Mouse (Mus musculus): ENCODE data around the gene Ttyh1. TPM values are rescaled to one million over a fixed set of nuclear protein-coding genes. Genes with fewer than 3 reads are reported as not detected.

Gene Ttyh1
- total RNA-seq, 1 experiment from 2014 or later, result 0.12 TPM

DNA sequence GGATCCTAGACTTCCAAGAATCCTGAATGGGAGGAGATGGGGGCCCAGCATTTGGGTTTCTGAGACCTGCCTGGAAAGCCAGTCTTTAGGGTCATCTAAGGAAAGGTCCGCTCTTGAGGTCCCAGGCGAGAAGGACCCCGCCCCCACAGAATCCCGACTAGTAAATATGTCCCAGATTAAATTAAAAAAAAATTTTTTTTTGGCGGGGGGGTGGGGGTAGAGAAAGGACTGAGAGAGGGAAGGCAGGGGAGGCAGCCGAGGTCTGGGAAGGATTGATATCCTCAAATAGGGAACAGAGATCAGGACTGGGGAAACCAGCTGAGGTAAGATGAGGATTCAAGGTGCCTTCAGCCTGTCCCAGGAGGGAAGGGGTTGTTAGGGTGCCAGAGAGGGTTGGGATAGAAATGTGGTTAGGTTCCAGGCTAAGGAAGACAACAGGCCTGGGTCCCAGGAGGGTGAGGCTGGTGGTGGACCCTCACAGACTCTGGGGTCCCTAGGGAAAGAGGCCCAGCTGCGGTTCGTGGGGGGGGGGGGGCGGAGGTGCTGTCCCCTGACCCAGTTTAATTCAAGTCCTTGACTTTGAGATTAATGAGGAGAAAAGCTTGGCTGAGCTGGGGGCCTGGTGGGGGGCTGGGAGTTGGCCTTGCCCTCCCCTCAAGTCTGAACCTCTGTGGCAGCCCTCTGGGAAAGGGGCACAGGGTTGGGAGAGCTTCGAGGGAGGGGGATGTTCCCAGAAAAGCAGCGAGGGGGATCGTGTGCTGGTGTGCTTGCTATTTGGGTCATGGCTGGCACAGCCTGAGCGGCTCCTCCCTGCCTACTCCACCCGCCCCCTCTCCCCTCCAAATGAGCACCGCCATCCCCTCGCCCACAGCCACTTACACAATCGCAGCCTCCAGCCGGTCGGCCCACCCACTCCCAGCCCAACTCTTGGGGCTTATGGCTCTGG is 1.0 kb downstream of the Ttyh1 start:
- no peak for ATAC-seq (ENCODE audit: extremely low read depth, insufficient number of reproducible peaks, low FRiP score, poor library complexity, severe bottlenecking)

DNA sequence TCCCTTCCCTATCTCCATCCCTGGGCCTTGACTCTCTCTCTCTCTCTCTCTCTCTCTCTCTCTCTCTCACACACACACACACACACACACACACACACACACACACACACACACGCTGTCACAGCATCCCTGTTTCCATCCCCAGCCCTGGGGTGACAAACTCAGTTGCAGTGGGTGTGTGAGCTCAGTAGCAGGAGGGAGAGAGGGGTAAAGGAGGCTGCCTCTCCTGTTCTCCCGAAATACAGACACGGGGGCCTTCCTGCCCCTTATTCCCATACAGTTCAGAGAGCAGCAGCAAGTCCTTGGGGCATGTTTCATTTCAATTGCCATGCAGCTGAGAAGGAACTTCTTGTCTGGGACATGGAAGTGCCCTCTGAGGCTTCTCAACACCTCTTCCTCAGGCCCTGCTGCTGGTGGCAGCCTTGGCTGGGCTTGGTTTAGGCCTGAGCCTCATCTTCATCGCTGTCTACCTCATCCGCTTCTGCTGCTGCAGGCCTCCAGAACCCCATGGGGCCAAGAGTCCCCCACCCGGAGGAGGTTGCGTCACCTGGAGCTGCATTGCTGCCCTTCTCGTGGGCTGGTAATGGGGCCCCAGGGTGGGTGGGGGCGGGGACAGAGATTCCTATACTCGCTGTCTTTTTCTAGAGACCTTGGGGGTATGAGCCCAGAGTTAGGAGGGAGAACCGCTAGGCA is 3.0 kb downstream of the Ttyh1 start:
- no peak for ATAC-seq (ENCODE audit: extremely low read depth, insufficient number of reproducible peaks, low FRiP score, poor library complexity, severe bottlenecking)

DNA sequence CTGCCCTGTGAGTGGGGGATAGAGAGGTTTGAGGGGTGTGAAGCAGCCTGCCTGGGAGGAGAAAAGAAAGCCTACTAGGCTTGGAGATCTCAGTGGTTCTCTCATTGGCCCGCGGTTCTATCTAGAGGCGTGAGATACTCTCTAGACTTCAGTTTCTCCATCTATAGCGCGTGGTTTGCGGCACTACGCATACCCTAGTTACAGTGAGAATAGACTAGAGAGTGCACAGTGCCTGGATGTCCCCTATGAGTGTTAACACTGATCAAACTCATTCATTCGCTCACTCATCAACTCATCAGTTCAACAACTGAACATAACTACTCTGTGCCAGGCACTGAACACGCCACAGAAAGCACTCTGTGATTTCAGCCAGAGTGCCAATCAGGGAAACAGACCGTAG is 3.6 kb downstream of the Ttyh1 start:
- ATAC-seq (ENCODE audit: extremely low read depth, insufficient number of reproducible peaks, low FRiP score, poor library complexity, severe bottlenecking), result no peak

DNA sequence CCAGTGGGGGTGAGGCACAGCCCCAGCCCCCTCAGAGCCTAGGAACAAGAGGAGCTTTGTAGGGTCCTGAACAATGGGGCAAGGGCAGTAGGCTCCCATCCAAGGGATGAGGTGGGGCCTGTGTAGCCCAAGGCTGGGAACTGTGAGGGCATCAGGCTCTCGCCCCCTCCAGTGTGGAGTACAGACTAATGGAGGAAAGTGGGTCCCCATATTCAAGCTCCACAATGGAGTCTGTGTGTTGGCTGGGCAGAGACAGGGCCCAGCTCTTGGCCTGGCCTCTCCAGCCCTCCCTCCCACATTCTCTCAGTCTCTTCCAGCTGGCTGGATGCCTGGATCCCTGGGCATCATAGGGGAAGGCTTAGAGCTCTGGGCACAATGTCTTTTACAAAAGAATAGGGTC is 4.5 kb downstream of the Ttyh1 start:
- ATAC-seq (ENCODE audit: extremely low read depth, insufficient number of reproducible peaks, low FRiP score, poor library complexity, severe bottlenecking), result no peak

GRCm38 (mm10) chr7:4124315-4124759 is 5.1 kb downstream of the Ttyh1 start:
- peak; percentile 60 for ATAC-seq (ENCODE audit: extremely low read depth, insufficient number of reproducible peaks, low FRiP score, poor library complexity, severe bottlenecking)

DNA sequence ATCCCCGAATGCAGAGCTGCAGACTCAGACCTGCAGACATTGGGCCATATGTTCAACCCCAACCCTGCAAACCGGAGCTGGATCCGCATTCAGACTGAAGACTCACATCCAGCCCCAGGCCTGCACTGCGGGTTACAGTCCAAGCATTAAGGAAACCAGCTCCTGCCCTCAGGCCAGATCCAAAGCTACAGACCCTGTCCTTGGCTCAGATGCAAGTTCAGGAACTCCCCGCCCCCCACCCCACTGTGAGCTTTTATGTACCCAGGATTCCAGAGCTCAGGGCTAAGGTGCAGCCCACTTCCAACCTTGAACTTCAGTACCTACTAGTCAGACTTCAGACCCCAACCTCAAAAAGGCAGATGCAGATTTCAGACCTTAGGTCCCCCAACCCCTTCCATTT is 5.6 kb downstream of the Ttyh1 start:
- ATAC-seq (ENCODE audit: extremely low read depth, insufficient number of reproducible peaks, low FRiP score, poor library complexity, severe bottlenecking), result no peak

DNA sequence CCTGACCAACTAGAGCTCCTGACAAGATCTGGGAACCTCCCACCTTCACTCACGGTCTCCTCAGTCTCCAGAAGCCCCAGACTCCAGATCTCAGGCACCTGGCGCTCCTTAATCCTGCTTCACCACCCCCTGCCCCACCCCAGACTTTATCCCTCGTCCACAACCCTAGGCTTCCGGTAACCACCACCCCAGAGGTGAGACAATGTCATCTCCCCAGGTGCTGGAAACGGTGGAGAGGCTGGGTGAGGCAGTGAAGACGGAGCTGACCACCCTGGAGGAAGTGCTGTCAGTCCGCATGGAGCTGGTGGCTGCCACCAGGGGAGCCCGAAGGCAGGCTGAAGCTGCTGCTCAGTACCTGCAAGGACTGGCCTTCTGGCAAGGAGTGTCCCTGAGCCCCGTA is 6.1 kb downstream of the Ttyh1 start:
- ATAC-seq (ENCODE audit: extremely low read depth, insufficient number of reproducible peaks, low FRiP score, poor library complexity, severe bottlenecking), result no peak

- no peak for ATAC-seq (ENCODE audit: extremely low read depth, insufficient number of reproducible peaks, low FRiP score, poor library complexity, severe bottlenecking)
Observed at GRCm38 (mm10) chr7:4126992-4127785, 8.0 kb downstream of the Ttyh1 start.

DNA sequence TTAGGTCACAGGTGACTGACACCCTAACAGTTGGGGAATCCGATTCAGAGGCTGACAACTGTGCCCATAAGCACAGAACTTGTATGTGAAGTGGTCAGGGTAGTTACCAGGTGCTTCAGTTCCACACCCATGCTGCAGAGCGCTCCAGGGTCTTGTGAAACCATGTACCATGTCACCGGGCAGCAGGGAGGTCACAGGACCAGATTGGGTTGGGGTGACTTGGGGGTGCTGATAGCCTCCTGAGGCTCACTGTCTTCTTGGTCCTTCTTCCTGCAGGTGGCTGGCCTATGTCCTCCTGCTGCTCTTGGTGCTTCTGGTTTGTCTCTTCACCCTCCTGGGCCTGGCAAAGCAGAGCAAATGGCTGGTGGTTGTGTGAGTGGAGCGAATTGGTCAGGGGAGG is 8.7 kb downstream of the Ttyh1 start:
- ATAC-seq (ENCODE audit: extremely low read depth, insufficient number of reproducible peaks, low FRiP score, poor library complexity, severe bottlenecking), result no peak

DNA sequence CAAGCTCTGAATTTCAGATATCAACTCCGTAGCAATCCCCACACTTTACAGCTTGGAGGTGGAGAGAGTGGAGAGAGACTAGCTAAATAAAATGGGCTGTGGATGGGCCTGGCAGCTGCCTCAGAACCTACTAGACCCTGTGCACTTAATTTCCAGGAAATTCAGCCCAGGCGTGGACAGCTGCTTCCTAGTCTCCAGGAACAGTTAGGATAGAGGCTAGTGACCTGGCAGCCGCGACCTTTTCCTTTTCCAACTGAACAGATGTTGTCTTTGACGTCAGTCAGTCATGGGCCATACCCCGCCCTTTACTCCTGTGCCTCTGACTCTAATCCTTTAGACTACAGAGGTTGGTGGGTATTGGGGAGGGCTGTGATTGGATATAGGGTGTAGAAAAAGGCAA is 9.7 kb downstream of the Ttyh1 start:
- no peak for ATAC-seq (ENCODE audit: extremely low read depth, insufficient number of reproducible peaks, low FRiP score, poor library complexity, severe bottlenecking)

DNA sequence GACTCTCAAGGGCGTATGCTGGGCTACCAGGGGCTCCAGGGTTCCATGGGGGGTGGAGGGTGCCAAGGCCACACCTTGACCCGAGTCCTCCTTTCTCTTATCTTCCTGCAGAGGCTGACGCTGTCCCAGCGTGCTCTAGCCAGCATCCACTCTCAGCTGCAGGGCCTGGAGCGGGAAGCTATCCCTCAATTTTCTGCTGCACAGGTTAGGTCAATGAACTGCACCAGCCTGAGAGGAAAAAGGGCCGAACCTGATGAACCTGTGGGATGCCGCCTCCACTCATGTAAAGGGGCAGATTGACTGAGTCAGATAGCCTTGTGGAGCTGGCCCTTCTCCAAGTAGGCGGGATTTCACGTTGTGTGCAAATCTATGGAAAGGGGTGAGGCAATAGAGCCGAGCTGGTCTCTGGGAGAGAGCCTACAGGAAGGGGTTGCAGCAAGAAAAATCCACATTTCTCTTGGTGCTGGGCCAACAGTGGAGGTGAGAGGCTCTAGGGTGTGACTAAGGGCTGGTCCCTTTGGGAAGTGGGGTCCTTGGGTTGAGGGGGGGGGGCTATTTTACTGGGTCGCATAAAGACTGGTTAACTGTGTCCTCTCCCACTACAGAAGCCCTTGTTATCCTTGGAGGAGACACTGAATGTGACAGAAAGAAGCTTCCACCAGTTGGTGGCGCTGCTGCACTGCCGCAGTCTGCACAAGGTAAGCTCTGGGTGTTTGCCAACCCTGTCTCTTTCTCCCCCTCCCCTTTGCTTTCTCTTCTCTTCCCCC is 11.7 kb downstream of the Ttyh1 start:
- peak; percentile 91 for ATAC-seq (ENCODE audit: extremely low read depth, insufficient number of reproducible peaks, low FRiP score, poor library complexity, severe bottlenecking)

GRCm38 (mm10) chr7:4131964-4132363 is 12.8 kb downstream of the Ttyh1 start:
- ATAC-seq (ENCODE audit: extremely low read depth, insufficient number of reproducible peaks, low FRiP score, poor library complexity, severe bottlenecking), result no peak

DNA sequence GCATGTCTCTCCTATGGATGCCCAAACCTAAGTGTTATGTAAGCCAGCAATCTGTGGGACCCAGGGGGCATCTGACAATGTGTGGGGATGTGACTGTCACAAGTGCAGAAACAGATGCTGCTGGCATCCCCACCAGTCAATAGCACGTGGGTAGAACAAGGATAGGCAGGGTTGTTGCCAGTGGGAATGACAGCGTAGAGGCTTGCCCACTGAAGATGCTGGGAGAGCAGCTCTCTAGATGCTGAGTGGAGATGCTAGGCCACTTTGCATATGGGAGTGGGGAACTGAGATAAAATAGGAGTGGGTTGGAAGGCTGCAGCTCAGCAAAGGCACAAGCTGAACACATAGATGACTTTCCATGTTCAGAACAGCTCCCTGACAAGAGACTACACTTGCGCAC is 13.4 kb downstream of the Ttyh1 start:
- no peak for ATAC-seq (ENCODE audit: extremely low read depth, insufficient number of reproducible peaks, low FRiP score, poor library complexity, severe bottlenecking)

DNA sequence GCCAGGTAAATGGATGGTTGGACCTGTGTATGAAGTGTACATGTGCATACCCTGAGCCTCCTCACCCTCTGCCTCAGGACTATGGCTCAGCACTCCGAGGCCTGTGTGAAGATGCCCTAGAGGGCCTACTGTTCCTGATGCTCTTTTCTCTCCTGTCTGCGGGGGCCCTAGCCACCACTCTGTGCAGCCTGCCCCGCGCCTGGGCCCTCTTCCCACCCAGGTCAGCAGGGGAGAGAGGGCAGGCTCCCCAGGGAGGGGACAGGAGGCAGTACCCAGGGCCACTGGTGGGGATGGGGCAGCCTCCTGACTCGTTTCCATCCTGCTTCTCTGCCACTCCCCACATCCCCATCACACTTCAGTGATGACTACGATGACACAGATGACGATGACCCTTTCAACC is 13.8 kb downstream of the Ttyh1 start:
- ATAC-seq (ENCODE audit: extremely low read depth, insufficient number of reproducible peaks, low FRiP score, poor library complexity, severe bottlenecking), result no peak

GRCm38 (mm10) chr7:4134911-4135310 is 15.7 kb downstream of the Ttyh1 start:
- ATAC-seq (ENCODE audit: extremely low read depth, insufficient number of reproducible peaks, low FRiP score, poor library complexity, severe bottlenecking), result no peak

DNA sequence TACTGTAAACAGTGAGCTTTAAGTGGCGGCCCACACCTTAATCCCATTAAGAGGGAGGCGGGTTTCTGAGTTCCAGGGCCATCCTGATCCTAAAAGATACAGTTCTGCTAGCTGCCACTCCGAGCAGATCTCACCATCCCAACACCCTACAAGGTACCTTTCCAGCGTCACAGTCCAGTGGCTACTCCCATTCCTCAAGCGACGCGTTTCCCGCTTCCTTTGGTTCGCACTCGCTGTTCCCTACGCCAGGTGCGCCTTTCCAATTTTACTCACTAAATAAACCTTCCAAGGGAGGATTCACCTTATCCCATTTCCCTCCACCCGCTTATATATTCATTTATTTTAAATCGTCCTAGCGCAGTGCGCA is 17.2 kb downstream of the Ttyh1 start:
- no peak for ATAC-seq (ENCODE audit: extremely low read depth, insufficient number of reproducible peaks, low FRiP score, poor library complexity, severe bottlenecking)

DNA sequence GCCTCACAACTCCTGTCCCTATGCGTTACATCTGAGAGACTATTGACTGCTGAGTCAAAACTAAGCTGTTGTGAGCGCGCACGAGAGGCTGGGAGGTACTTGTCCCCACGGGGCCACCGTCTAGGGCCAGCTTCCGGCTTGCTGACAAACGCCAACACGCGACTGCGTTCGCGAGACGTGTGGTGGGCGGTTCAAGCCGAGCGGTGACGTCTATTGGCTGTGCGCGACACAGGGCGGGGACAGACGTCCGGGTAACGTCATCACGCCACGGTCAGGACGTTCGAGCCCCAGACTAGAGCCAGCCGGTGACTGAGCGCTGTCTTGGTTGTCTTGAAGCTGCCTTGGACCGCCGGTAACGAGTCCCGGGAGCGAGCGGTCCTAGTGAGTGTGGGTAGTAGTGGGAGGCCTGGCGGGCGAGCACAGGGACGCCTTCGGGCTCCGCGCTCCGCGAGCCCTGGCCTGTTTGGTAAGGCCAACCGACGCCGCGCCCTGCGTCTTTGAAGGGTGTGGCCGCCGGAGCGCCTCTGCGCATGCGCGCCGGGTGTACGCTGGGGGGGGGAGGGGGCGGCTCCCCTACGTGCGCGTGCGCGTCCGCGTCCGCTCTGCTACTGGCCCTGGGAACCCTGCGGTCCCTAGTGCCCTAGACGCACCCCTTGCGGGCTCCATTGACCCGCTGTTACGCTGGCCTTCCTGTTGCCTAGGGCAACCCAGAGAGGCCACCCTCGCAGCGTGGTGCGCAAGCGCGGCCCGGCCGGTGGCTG is 17.7 kb downstream of the Ttyh1 start, which contains the start of gene Leng8:
Gene Leng8, plus strand, starts transcription at position 269 of the 761 bp plus-strand sequence.
- peak; percentile 93 for ATAC-seq (ENCODE audit: extremely low read depth, insufficient number of reproducible peaks, low FRiP score, poor library complexity, severe bottlenecking)

- no peak for ATAC-seq (ENCODE audit: extremely low read depth, insufficient number of reproducible peaks, low FRiP score, poor library complexity, severe bottlenecking)
Observed at GRCm38 (mm10) chr7:4137746-4138145, 18.5 kb downstream of the Ttyh1 start.

All from neutrophil, adult 5-6 weeks (primary cell).